Mouse (Mus musculus) embryonic fibroblast, embryonic 13.5 days (primary cell): ENCODE measurements at regions not wholly inside any gene's neighbourhood (a gene's known extent, or its start where the extent isn't known, plus 50 kb on each side); places are given as distances from the start of the nearest gene placed in this dataset.

ENCODE experiments used
- H3K27ac ChIP-seq: 2 replicates; pipeline ENCODE4 v1.5.1; 2012; ENCODE audit warnings: low read length, control low read depth, inconsistent platforms; ENCODE audit not compliant: insufficient read depth
- H3K4me1 ChIP-seq: 2 replicates; pipeline ENCODE4 v1.6.1; 2011; ENCODE audit warnings: low read length; ENCODE audit not compliant: control insufficient read depth, insufficient read depth
- H3K4me3 ChIP-seq: 2 replicates; pipeline ENCODE4 v1.5.1; 2011; ENCODE audit warnings: mild to moderate bottlenecking, control low read depth, low read length; ENCODE audit not compliant: insufficient read depth
- CTCF ChIP-seq: IDR thresholded peaks from 2 replicates; pipeline ENCODE4 v1.5.1; 2011; ENCODE audit warnings: mild to moderate bottlenecking, control low read depth, low read length, moderate library complexity, borderline replicate concordance; ENCODE audit not compliant: insufficient read depth
- POLR2A ChIP-seq: IDR thresholded peaks from 2 replicates; pipeline ENCODE4 v1.6.1; 2011; ENCODE audit warnings: low read depth, mild to moderate bottlenecking, control low read depth, low read length, moderate library complexity

DNA sequence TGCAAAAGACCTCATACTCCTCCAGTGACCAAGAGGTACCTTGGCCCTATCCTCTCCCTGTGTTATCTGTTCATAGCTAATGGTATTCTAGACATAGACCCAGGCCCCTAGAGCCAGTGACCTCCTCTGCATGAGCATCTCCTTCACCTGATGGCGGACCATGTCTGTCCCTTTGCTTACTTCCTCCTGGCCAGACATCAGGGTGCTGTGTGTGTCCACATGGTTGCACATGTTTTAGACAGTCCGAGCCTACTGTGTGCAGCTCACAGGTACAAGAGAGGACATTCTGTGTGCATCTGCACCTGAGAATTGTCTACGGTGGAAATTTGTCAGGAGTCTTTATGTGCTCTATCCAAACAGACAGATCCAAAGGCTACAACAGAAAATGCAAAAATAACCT is 79.8 kb downstream of the Tex35 start:
- no peak overlapping the region for H3K27ac ChIP-seq

GRCm38 (mm10) chr1:157027681-157028080 is 80.8 kb downstream of the Tex35 start:
- Histone ChIP-seq H3K4me3 (no peak overlapping the region), H3K27ac (no peak overlapping the region), H3K4me1 (0 out of 2 replicates have a peak, but pooled peaks cover 3% of the 10 kb centered on the region)
- TF ChIP-seq POLR2A (no peak), CTCF (no peak)

More for the DNA sequence above, 79.8 kb downstream of the Tex35 start:
- TF ChIP-seq POLR2A (no peak), CTCF (no peak)
- H3K4me3 ChIP-seq, result no peak overlapping the region
- 0 out of 2 replicates have a peak, but pooled peaks cover 3% of the 10 kb centered on the region for H3K4me1 ChIP-seq

DNA sequence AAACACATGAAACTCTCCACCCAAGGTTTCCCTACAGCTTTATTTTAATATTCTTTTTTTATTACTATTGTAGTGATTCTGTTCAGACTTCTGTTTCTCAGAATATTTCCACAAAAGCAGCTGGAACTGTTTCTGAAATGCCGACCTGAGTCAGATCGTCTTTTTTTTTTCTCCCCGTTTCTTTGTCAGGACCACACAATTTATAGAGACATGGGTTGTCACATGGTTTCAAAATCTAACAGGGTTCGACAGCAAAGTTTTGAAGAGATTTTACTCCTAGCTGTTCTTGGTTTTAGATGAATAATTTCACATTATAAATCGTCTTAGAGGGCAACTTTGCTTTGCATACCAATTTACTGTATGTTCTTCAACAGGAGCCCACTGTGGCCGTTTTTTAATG is 84.0 kb upstream of the Ralgps2 start:
- no peak overlapping the region for H3K27ac ChIP-seq
- peaks cover 4% of the 10 kb centered on the region; the same call in 1 of the 2 replicates for H3K4me1 ChIP-seq
- TF ChIP-seq CTCF (no peak), POLR2A (no peak)
- H3K4me3 ChIP-seq, result no peak overlapping the region

DNA sequence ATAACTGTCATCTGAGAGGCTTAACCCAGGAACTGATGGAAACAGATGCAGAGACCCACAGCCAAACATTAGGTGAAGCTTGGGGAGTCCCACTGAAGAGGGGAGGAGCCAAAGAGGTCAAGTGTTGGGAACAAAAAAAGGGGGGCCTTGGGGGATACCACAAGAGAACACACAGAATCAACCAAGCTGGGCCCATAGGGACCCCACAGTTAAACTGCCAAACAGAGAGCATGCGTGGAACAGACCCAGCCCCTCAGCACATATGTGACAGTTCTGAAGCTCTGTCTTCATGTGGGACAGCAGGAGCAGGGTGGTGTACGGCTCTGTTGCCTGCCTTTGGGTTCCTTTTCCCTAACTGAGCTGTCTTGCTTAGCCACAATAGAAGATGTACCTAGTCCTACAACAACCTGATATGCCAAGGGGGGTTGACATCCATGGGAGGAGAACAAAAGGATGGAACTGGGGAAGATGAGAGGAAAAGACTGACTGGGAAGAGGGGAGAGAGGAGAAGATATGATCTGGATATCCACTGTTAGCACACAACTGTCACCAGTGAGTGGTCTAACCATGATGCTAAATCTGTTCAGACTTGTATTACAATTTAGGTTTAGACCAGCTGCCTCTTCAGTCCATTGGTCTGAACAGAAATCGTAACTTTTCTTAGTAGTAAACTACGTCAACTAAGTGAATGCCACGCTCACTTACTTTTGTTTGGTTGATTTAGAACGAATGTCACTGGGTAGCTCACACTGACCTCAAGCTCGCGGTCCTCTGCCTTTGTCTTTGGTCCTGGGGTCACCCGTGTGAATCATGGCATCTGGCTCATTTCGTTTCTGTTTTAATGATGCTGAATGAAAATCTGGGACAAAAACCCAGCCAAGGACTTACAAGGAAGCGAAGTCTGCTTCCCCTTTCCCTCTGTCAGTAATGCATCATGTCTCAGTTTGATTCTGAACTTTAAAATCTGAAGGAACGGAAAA is 83.3 kb upstream of the Ralgps2 start:
- no peak overlapping the region for H3K4me3 ChIP-seq
- no peak overlapping the region for H3K27ac ChIP-seq
- TF ChIP-seq CTCF, result no peak
- no peak for TF ChIP-seq POLR2A
- H3K4me1 ChIP-seq, result peaks cover 4% of the 10 kb centered on the region; the same call in 1 of the 2 replicates

DNA sequence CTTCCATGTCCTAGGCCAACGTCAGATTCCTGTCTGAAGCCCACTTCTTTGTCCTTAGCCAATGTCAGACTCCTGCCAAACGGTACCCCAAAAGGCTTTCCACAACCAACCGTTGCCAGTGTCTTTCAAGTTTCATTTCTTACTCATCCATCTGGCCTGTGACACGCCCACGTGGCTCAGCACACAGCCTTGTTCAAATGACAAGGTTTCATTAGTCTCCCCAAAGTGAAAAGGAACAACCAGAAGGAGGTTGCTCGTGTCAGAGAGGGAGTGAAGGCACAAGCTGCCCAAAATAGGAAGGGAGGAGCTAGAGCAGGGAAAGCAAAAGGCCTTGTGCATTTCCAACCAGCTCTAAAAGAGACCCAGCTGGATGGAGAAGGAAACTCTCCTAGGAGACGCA is 80.5 kb upstream of the Ralgps2 start:
- Histone ChIP-seq H3K27ac (no peak overlapping the region), H3K4me3 (no peak overlapping the region), H3K4me1 (peaks cover 2% of the 10 kb centered on the region; the same call in 1 of the 2 replicates)
- TF ChIP-seq POLR2A (no peak), CTCF (no peak)

GRCm38 (mm10) chr1:157018726-157019125 is 79.3 kb upstream of the Ralgps2 start:
- TF ChIP-seq POLR2A, result no peak
- no peak for TF ChIP-seq CTCF
- Histone ChIP-seq H3K27ac (no peak overlapping the region), H3K4me1 (peaks cover 2% of the 10 kb centered on the region; the same call in 1 of the 2 replicates), H3K4me3 (no peak overlapping the region)

GRCm38 (mm10) chr1:157017198-157017994 is 78.0 kb upstream of the Ralgps2 start:
- TF ChIP-seq POLR2A (no peak), CTCF (no peak)
- H3K27ac ChIP-seq, result no peak overlapping the region
- peaks cover 2% of the 10 kb centered on the region; the same call in 1 of the 2 replicates for H3K4me1 ChIP-seq
- no peak overlapping the region for H3K4me3 ChIP-seq

DNA sequence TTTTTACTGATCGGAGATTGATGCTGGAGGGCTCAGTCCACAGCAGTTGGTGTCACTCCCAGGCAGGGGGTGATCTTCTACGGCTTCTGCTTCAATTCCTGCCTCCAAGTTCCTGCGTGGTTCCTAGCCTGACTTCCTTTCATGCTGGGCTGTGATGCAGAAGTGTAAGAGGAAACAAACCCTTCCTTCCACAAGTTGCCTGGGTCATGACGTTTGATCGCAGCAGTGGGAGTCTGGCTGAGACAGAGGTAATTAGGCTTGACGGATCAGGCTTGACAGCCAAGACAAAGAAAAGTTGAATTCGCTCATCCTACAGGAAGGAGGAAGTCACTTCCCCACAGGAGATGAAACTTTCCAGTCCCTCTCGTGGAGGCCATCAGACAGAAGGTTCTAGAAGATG is 77.2 kb upstream of the Ralgps2 start:
- H3K27ac ChIP-seq, result no peak overlapping the region
- no peak overlapping the region for H3K4me3 ChIP-seq
- peaks cover 2% of the 10 kb centered on the region; the same call in 1 of the 2 replicates for H3K4me1 ChIP-seq
- no peak for TF ChIP-seq POLR2A
- no peak for TF ChIP-seq CTCF
